Mouse (Mus musculus): ENCODE results near the gene Ccdc150. TPM values are rescaled to one million over a fixed set of nuclear protein-coding genes. Genes with fewer than 3 reads are reported as not detected.

Gene Ccdc150
- 0.56 and 0.65 TPM in 2 replicates for total RNA-seq (2012; rRNA removed)
- under 1 TPM in 1 of 2 experiments, not detected in 1; 0.22 TPM for polyA plus RNA-seq (2012; ENCODE audit: insufficient read depth in 1 of 2, insufficient read length in 2 of 2, low read depth in 1 of 2, low replicate concordance in 2 of 2, missing spikeins in 1 of 2)

DNA sequence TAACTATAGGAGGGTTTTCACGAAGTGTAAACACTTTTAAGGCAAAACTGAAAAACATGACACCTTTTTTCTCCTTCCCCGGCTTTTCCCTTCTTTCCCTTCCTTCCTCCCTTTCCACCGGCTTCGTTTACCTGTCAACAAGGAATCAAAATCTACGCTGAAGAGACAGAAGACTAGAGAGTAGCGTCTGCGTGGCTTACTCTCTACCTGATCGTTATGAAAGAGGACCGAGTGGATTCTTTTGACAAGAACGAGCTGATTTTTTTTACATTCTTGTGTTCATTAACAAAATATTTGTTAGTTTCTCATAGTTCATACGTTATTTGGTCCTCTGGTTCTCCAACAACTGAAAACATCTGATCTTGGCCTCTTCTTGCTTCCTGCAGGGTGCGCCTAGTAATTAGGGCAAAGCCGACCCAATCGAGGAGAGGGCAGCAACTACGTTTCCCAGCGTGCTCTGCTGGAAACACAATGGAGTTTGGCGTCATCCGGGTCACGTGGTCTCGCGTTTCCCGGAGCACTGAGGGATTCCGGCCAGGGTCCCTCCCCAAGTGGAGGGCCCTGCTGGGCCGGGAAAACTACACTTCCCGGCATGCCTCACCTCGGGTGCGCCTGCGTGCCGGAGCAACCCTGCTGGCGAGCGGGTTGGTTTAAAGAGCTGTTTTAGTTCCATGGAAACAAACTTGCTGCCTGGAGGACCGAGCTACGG is at the start of gene Ccdc150:
Gene Ccdc150 (plus strand): TSS at position 526 of the 709 bp plus-strand sequence.
- H3K9ac ChIP-seq (ENCODE audit: control insufficient read depth, low read depth, low read length, poor library complexity, severe bottlenecking): no peak within 1 kb of the TSS
- TF ChIP-seq SMC3 (IDR thresholded peaks at IDR 0.05; ENCODE audit: low read depth, low read length): no peak
- TF ChIP-seq MAFK (IDR thresholded peaks at IDR 0.05; ENCODE audit: borderline replicate concordance, low read depth, low read length): no peak
- no peak for TF ChIP-seq MAZ (IDR thresholded peaks at IDR 0.05; ENCODE audit: low read depth, low read length)
- no peak for TF ChIP-seq RAD21 (IDR thresholded peaks at IDR 0.05; ENCODE audit: low read depth, low read length)
- no peak for TF ChIP-seq UBTF (IDR thresholded peaks at IDR 0.05; ENCODE audit: borderline replicate concordance, insufficient read depth, low read depth, low read length)
- no peak for TF ChIP-seq ZC3H11A (IDR thresholded peaks at IDR 0.05; ENCODE audit: low read depth, low read length)
- no peak for TF ChIP-seq NELFE (IDR thresholded peaks at IDR 0.05; ENCODE audit: low read depth, low read length)
- no peak for TF ChIP-seq KAT2A (conservative IDR thresholded peaks at IDR 0.05; ENCODE audit: low read depth, low read length)
- TF ChIP-seq TCF12 (IDR thresholded peaks at IDR 0.05; ENCODE audit: low read depth, low read length): no peak
- TF ChIP-seq EP300 (IDR thresholded peaks at IDR 0.05; ENCODE audit: low read depth in 1 of 2, low read length in 2 of 2): no peak
- TF ChIP-seq MYB (IDR thresholded peaks at IDR 0.05; ENCODE audit: low read depth, low read length): no peak
- no peak for TF ChIP-seq E2F4 (IDR thresholded peaks at IDR 0.05; ENCODE audit: borderline replicate concordance, low read depth, low read length)
- no peak for TF ChIP-seq MYC (IDR thresholded peaks at IDR 0.05; ENCODE audit: low read depth, low read length)
- TF ChIP-seq POLR2AphosphoS5 (IDR thresholded peaks at IDR 0.05; ENCODE audit: borderline replicate concordance, low read depth, low read length): no peak
- no peak for DNase-seq (ENCODE audit: low read depth, low spot score)
- H3K79me2 ChIP-seq (ENCODE audit: control insufficient read depth, insufficient read depth, low read length, poor library complexity): no peaks in the 10 kb centered on the region
- H3K9me3 ChIP-seq (replicated peaks; ENCODE audit: insufficient read depth, low read length): no peaks in the 10 kb centered on the region
- H3K27ac ChIP-seq (ENCODE audit: control insufficient read depth, low read depth, low read length): no peak within 1 kb of the TSS
- H3K36me3 ChIP-seq (ENCODE audit: control insufficient read depth in 1 of 2, insufficient read depth in 2 of 2, low read length in 2 of 2): no peaks in the 10 kb centered on the region
- no peaks in the 10 kb centered on the region for H3K27me3 ChIP-seq (ENCODE audit: control insufficient read depth in 1 of 2, insufficient read depth in 2 of 2, low read length in 2 of 2)
- H3K4me1 ChIP-seq (ENCODE audit: control insufficient read depth in 1 of 2, insufficient read depth in 2 of 2, low read length in 2 of 2): no peaks in the 10 kb centered on the region
- no peak within 1 kb of the TSS for H3K4me3 ChIP-seq (ENCODE audit: control insufficient read depth in 1 of 2, insufficient read depth in 1 of 2, low read depth in 2 of 2, low read length in 2 of 2)

- Histone ChIP-seq H3K9me3 (replicated peaks; ENCODE audit: insufficient read depth, low read length) (no peaks in the 10 kb centered on the region), H3K36me3 (ENCODE audit: control insufficient read depth in 1 of 2, insufficient read depth in 2 of 2, low read length in 2 of 2) (no peaks in the 10 kb centered on the region), H3K27ac (ENCODE audit: control insufficient read depth, low read depth, low read length) (no peak overlapping the region), H3K27me3 (ENCODE audit: control insufficient read depth in 1 of 2, insufficient read depth in 2 of 2, low read length in 2 of 2) (no peaks in the 10 kb centered on the region), H3K79me2 (ENCODE audit: control insufficient read depth, insufficient read depth, low read length, poor library complexity) (no peaks in the 10 kb centered on the region), H3K4me3 (ENCODE audit: control insufficient read depth in 1 of 2, insufficient read depth in 1 of 2, low read depth in 2 of 2, low read length in 2 of 2) (no peak overlapping the region), H3K9ac (ENCODE audit: control insufficient read depth, low read depth, low read length, poor library complexity, severe bottlenecking) (no peak overlapping the region), H3K4me1 (ENCODE audit: control insufficient read depth in 1 of 2, insufficient read depth in 2 of 2, low read length in 2 of 2) (no peaks in the 10 kb centered on the region)
- no peak for TF ChIP-seq MXI1 (IDR thresholded peaks at IDR 0.05; ENCODE audit: low read depth, low read length)
- no peak for TF ChIP-seq NELFE (IDR thresholded peaks at IDR 0.05; ENCODE audit: low read depth, low read length)
- DNase-seq (ENCODE audit: low read depth, low spot score): no peak
Observed at GRCm38 (mm10) chr1:54220273-54220672, 30.2 kb upstream of the Ccdc150 start.
